Mouse (Mus musculus): ENCODE measurements around the gene Exosc1. TPM values are rescaled to one million over a fixed set of nuclear protein-coding genes. Genes with fewer than 3 reads are reported as not detected.
"Not testable (repeated sequence)": the region's sequence is repeated elsewhere in the genome, so short reads cannot be mapped to it uniquely, and the experiment has no call there.

Gene Exosc1
- total and polyA plus RNA-seq, 3 experiments, result 29.3 to 81.0 (median 52.2) TPM

- TF ChIP-seq CTCF (IDR thresholded peaks at IDR 0.05; ENCODE audit: low read depth, low read length), result no peak
- no peak for TF ChIP-seq TAL1 (conservative IDR thresholded peaks at IDR 0.05; ENCODE audit: low read depth, low read length)
- no peak for TF ChIP-seq POLR2AphosphoS5 (IDR thresholded peaks at IDR 0.05; ENCODE audit: insufficient replicate concordance, low read depth, low read length)
- no peak for TF ChIP-seq GATA1 (IDR thresholded peaks at IDR 0.05; ENCODE audit: borderline replicate concordance, low read length)
- TF ChIP-seq GATA2 (IDR thresholded peaks at IDR 0.05; ENCODE audit: borderline replicate concordance, low read depth, low read length), result no peak
- peaks cover 45% of the 10 kb centered on the region for H3K4me1 ChIP-seq (ENCODE audit: insufficient read depth, low read depth, low read length)
- ATAC-seq (ENCODE audit: extremely low read depth, insufficient number of reproducible peaks, low FRiP score, poor library complexity, severe bottlenecking), result no peak
- no peak overlapping the region for H3K4me3 ChIP-seq (ENCODE audit: low read depth, low read length)
- peaks cover 81% of the 10 kb centered on the region for H3K36me3 ChIP-seq (replicated peaks)
- H3K27me3 ChIP-seq (ENCODE audit: insufficient read depth, low read length), result no peaks in the 10 kb centered on the region
- no peaks in the 10 kb centered on the region for H3K9me3 ChIP-seq (replicated peaks)
- DNase-seq (ENCODE audit: low spot score), result no peak
These were observed 16.4 kb downstream of the Exosc1 start for GRCm38 (mm10) chr19:41916853-41917252.

DNA sequence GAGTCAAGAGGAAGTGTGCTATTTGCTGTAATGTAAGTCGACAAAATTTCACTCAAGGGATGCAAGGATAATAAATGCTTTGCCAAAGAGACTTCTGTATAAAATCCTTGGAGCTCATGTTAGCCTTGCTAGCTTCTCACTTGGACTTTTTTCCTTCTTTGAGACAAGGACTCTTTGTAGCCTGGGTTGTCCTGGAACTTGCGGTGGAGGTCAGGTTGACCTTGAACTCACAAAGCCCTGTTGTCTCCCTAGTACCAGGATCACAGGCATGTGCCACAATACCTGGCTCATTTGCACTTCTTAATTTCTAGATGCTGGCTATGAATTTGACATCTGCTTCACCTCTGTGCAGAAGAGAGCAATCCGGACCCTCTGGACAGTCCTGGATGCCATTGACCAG is 17.9 kb downstream of the Exosc1 start:
- TF ChIP-seq CTCF (IDR thresholded peaks at IDR 0.05; ENCODE audit: low read depth, low read length) (no peak), POLR2AphosphoS5 (IDR thresholded peaks at IDR 0.05; ENCODE audit: insufficient replicate concordance, low read depth, low read length) (no peak), TAL1 (conservative IDR thresholded peaks at IDR 0.05; ENCODE audit: low read depth, low read length) (no peak), GATA1 (IDR thresholded peaks at IDR 0.05; ENCODE audit: borderline replicate concordance, low read length) (no peak), GATA2 (IDR thresholded peaks at IDR 0.05; ENCODE audit: borderline replicate concordance, low read depth, low read length) (no peak)
- Histone ChIP-seq H3K4me1 (ENCODE audit: insufficient read depth, low read depth, low read length) (peaks cover 52% of the 10 kb centered on the region), H3K4me3 (ENCODE audit: low read depth, low read length) (no peak overlapping the region; the same call in 1 of the 2 replicates), H3K9me3 (replicated peaks) (no peaks in the 10 kb centered on the region), H3K27me3 (ENCODE audit: insufficient read depth, low read length) (no peaks in the 10 kb centered on the region), H3K36me3 (replicated peaks) (peaks cover 65% of the 10 kb centered on the region)
- ATAC-seq (ENCODE audit: extremely low read depth, insufficient number of reproducible peaks, low FRiP score, poor library complexity, severe bottlenecking), result no peak
- DNase-seq (ENCODE audit: low spot score), result no peak

- H3K9me3 ChIP-seq (replicated peaks); DNase-seq (ENCODE audit: low spot score); ATAC-seq (ENCODE audit: extremely low read depth, insufficient number of reproducible peaks, low FRiP score, poor library complexity, severe bottlenecking); H3K27me3 ChIP-seq (ENCODE audit: insufficient read depth, low read length): not testable (repeated sequence)
- peak overlapping the region; percentile 89; the same call in 1 of the 2 replicates for H3K4me3 ChIP-seq (ENCODE audit: low read depth, low read length)
- peaks cover 56% of the 10 kb centered on the region for H3K4me1 ChIP-seq (ENCODE audit: insufficient read depth, low read depth, low read length)
- H3K36me3 ChIP-seq (replicated peaks), result peaks cover 58% of the 10 kb centered on the region
These were observed 18.7 kb downstream of the Exosc1 start for GRCm38 (mm10) chr19:41914592-41914882.

DNA sequence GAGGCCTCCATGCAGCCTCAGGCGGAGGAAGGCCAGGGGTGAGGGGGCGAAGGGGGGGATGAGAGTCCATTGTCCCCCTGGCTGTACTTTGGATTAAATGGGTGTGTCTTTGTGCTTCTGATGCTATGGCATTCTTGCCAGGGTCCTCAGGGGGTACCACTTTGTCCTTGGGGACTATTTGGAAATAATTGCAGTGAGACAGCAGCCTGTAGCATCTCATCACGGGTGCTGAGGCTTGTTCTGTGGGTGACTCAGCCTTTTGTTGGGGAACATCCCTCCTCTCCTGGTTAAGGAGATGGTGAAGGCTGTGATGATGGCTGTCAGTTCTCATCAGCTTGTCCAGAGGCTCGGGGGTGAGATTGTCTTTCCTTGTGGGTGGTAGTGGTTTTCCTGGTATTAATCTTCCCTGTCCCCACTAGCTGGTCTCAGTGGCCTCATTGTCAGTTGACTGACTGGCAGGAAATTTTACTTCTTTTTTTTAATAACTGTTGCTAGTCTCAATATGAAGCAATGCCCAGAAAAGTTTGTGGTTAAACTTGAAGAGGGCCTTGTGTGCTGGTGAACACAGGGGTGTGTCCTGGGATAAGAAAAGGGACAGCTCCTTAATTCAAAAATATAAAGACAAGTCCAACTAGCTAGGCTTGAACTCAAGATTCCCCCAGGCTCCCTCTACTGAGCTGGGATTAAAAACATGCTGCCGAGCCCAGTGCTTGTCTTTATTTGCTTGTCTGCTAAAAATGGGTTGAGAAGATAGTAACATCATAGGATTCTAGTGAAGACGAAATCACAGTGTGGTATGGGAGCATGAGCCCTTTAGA is 19.2 kb downstream of the Exosc1 start:
- no peaks in the 10 kb centered on the region for H3K9me3 ChIP-seq (replicated peaks)
- ATAC-seq (ENCODE audit: extremely low read depth, insufficient number of reproducible peaks, low FRiP score, poor library complexity, severe bottlenecking), result peak; percentile 32; the same call in 1 of the 2 replicates
- H3K4me1 ChIP-seq (ENCODE audit: insufficient read depth, low read depth, low read length), result peaks cover 60% of the 10 kb centered on the region
- no peak for DNase-seq (ENCODE audit: low spot score)
- TF ChIP-seq GATA1 (IDR thresholded peaks at IDR 0.05; ENCODE audit: borderline replicate concordance, low read length) (no peak), TAL1 (conservative IDR thresholded peaks at IDR 0.05; ENCODE audit: low read depth, low read length) (no peak), GATA2 (IDR thresholded peaks at IDR 0.05; ENCODE audit: borderline replicate concordance, low read depth, low read length) (no peak), CTCF (IDR thresholded peaks at IDR 0.05; ENCODE audit: low read depth, low read length) (no peak), POLR2AphosphoS5 (IDR thresholded peaks at IDR 0.05; ENCODE audit: insufficient replicate concordance, low read depth, low read length) (no peak)
- no peaks in the 10 kb centered on the region for H3K27me3 ChIP-seq (ENCODE audit: insufficient read depth, low read length)
- H3K36me3 ChIP-seq (replicated peaks), result peaks cover 52% of the 10 kb centered on the region
- peak overlapping the region; percentile 89 for H3K4me3 ChIP-seq (ENCODE audit: low read depth, low read length)

DNA sequence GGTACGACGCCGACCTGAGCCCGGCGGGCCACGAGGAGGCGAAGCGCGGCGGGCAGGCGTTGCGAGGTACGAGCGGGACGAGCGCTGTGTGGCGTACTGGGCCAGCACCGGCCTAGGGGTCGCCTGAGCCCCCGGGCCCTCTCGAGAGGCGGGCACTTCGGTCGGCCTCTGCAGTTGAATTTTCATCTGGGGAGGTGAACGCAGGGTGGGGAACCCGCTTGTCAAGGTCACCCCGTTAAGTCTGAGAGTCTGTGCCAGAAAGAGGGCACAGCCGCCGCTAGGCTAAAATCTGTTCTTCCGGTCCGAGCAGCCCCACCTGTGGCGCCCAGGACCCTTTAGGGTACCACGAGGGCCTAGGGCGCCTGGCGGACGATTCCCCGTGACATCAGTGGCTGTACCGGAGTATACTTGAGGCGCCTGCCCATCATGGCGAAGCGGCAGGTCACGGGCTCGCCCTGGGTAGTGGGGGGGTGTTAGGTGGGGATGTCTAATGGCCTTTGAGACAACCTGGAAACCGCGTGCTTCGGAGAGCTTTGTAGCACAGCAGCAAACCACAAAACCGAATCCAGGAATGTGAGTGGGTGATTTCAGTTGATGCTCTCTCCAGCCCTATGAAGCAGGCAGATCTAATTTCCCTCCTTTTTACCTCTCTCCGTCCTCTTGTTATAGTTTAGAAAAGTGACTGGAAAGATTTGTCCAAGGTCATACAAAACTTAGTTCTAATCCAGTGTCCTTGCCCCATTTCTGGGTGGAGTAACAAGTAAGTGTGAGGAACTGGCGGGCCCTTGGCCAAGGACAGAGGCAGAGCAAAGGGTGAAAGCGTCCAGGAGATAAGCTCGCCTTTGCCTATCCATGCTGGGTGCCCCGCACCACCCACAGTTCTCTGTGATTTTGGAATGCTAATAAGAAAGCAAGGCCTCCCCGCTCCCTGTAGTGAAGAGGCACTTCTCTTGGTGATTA is 20.8 kb downstream of the Exosc1 start:
- no peak for DNase-seq (ENCODE audit: low spot score)
- Histone ChIP-seq H3K36me3 (replicated peaks) (peaks cover 45% of the 10 kb centered on the region), H3K4me1 (ENCODE audit: insufficient read depth, low read depth, low read length) (peaks cover 71% of the 10 kb centered on the region), H3K4me3 (ENCODE audit: low read depth, low read length) (peak overlapping the region; percentile 89), H3K9me3 (replicated peaks) (no peaks in the 10 kb centered on the region), H3K27me3 (ENCODE audit: insufficient read depth, low read length) (no peaks in the 10 kb centered on the region)
- no peak for ATAC-seq (ENCODE audit: extremely low read depth, insufficient number of reproducible peaks, low FRiP score, poor library complexity, severe bottlenecking)
- TF ChIP-seq POLR2AphosphoS5 (IDR thresholded peaks at IDR 0.05; ENCODE audit: insufficient replicate concordance, low read depth, low read length) (no peak), TAL1 (conservative IDR thresholded peaks at IDR 0.05; ENCODE audit: low read depth, low read length) (no peak), GATA2 (IDR thresholded peaks at IDR 0.05; ENCODE audit: borderline replicate concordance, low read depth, low read length) (no peak), CTCF (IDR thresholded peaks at IDR 0.05; ENCODE audit: low read depth, low read length) (no peak), GATA1 (IDR thresholded peaks at IDR 0.05; ENCODE audit: borderline replicate concordance, low read length) (no peak)

All from G1E (cell line).